Mouse (Mus musculus) adrenal gland, postnatal 36 days (tissue): ENCODE measurements at regions not wholly inside any gene's neighbourhood (a gene's known extent, or its start where the extent isn't known, plus 50 kb on each side); places are given as distances from the start of the nearest gene placed in this dataset.

Experiments used
- DNase-seq, 2 experiments: peaks; one replicate each; pipeline ENCODE4 v3.0.0; 2021; ENCODE audit warnings: mixed read lengths in 1 of 2

DNA sequence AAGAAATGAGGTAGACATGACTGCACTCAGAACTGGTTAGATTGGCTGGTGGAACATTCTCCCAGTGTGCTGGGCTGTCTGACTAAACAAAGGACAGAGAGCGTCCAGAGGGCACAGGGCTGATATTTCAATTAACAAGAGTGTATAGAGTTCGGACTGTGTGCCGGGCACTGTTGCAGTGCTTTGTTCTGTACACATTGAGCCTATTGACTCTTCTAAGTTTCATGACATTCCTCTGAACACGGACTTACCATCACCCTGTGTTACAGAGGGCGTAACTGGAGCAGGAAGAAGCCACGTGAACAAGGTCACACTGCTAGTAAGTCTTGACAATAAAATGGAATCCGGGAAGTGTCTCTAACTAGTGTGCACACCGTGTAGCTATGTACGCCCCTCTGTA, 92.1 kb upstream of the Barx2 start:
- no peak for DNase-seq

- DNase-seq: no peak
Observed at GRCm38 (mm10) chr9:32006350-32006749, 93.1 kb upstream of the Barx2 start.

DNA sequence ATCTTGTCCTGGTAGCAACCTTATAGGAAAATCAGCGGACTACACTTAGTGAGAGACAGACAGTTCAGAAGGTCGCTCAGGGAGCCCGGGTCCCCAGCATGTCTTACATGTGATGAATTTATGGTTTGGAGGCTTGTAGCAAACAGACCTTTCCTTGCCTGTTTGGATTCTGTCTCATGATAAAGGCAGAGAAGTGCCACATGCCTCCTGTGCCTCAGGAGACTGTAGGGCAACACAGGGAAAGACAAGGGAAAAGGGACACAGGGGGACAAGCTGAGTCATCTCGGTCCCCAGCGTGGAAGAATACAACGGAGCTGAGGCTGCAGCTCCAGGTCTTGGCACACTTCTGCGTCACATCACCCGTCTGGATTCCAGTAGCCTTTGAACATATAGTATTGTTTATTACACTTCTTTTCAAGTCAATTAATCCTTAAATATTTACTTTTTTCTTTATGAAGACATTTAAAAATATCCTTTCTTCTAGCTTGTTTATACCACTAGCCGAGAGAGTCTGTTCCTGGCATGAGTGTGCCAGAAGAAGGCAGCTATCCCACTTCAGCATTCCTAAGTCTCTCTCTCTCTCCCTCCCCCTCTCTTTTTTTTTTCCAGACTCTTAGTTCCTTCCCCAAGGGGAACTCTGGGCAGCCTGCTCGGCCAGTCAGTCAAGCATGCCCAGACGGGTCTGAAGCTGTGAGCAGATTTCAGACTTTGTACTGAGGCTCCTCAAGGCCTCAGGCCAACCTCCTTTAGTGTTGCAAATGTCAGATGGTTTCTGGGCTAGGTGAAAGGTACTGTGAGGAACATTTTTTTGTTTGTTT, 97.9 kb upstream of the Barx2 start:
- peak in 1 of 2 experiments; percentile 44 for DNase-seq

GRCm38 (mm10) chr9:32016286-32016685, 99.7 kb upstream of the Arhgap32 start:
- no peak for DNase-seq

GRCm38 (mm10) chr9:32018020-32018419, 97.9 kb upstream of the Arhgap32 start:
- no peak for DNase-seq

DNA sequence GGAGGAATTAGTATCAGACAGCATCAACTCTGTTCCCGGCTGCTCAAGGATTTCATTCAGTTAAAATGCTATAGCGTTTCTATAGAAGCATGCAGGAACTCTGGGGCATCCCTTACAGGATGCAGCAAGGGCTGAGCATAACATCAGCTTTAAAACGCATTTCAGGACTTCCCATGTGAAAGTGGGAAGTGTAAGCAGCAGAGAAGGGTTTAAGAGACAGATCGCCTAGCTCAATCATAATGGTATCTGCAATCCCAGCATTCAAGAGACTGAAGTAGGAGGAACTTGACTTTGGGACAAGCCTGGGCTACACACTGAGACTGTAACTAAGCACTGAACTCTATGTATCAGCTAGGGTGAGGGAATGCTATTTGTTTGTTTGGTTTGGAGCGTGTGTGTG, 96.2 kb upstream of the Arhgap32 start:
- DNase-seq: no peak

DNA sequence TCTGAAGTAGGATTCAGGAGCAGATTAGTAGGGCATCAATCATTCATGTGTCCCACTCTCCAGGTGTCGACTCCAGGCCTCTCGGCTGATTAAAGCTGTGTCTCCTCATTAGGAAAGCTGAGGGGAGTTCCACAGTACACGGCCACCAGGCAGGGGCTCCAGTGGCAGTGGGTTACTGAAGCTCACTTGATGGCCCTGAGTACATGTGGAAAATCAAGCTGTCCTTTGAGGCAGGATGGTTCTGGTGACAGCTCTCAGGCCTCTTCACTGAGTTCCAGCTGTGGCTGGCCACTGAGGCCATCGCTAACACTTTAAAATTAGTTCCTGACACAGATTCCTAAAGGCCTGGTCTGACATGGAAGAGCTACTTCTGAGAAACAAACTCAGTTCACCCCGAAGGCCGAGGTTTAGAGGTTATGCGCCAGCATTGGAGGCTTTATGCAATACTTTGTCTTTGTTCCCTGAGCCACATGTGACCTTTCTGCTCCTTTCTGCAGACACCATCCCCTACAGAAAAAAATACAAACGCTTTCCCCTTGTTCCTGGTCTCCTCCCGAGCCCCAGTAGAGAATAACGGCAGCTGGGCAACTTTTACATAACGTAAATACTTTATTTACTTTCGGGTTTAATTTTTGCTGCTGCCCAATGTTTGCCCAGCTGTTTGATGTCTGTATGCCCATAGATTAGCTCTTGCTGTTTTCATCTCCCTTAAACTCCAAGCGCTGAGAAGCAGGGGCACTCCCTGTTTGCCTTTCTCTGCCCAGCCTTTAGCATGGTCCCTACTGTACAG, 94.8 kb upstream of the Arhgap32 start:
- peak in 1 of 2 experiments; percentile 38 for DNase-seq

DNA sequence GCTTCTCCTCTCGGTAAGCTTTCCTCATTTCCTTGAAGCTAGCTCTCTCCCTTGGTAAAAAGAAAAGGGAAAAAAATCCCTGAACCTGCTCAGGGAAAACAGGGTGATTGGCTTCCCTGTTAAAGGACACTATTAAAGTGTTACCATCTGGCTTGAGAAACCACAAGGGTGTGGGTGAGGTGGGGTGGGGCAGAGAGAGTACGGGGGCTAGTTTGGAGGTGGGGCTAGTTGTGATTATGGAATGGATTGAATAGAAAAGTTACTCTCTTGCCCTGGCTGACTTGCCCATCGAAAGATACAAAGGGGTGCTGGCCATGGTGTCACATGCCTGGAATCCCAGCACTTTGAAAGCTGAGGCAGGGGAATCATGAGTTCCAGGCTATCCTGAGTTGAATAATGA, 94.2 kb upstream of the Arhgap32 start:
- DNase-seq: no peak

DNA sequence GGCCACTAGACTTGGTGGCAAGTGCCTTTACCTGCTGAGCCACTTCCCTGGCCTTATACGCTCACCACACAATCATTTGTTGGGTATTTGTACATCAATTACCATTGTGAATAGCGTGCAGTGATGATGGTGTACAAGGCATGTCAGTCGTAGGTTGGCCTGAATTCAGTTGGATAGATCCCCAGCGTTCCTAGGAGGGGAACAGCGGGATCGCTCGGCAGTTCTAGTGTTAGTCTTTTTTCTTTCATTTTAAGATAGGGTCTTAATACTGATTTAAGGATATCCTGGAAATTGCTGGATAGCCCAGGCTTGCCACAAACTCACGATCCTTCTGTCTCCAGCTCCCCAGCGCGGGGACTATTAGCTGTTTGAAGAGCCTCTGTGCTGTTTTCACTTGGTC, 92.9 kb upstream of the Arhgap32 start:
- DNase-seq: no peak

GRCm38 (mm10) chr9:32024767-32025166, 91.2 kb upstream of the Arhgap32 start:
- no peak for DNase-seq

GRCm38 (mm10) chr9:32027962-32028361, 88.0 kb upstream of the Arhgap32 start:
- peak; percentile 53 to 73 for DNase-seq

DNA sequence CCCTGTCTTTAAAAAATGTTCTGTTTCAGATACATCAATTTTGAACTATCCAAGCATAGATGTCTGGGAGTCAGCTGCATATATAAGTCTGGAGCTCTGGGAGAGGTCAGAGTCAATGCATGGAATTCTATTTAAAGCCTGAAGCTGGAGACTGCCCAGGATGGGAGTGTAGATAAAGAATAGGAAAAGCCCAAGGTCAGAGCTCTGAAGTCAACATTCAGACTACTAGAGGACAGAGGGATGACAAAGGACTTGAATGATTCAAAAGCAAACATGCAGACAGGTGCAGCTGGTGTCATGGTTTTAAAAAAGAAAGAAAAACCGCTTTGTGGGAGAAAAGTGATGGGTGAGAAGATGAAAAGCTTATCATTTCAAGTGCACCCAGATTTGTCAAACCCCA, 86.9 kb upstream of the Arhgap32 start:
- DNase-seq: no peak

- peak; percentile 32 to 46 for DNase-seq
Observed at GRCm38 (mm10) chr9:32029786-32030185, 86.2 kb upstream of the Arhgap32 start.

GRCm38 (mm10) chr9:32030203-32030602, 85.7 kb upstream of the Arhgap32 start:
- no peak for DNase-seq

DNA sequence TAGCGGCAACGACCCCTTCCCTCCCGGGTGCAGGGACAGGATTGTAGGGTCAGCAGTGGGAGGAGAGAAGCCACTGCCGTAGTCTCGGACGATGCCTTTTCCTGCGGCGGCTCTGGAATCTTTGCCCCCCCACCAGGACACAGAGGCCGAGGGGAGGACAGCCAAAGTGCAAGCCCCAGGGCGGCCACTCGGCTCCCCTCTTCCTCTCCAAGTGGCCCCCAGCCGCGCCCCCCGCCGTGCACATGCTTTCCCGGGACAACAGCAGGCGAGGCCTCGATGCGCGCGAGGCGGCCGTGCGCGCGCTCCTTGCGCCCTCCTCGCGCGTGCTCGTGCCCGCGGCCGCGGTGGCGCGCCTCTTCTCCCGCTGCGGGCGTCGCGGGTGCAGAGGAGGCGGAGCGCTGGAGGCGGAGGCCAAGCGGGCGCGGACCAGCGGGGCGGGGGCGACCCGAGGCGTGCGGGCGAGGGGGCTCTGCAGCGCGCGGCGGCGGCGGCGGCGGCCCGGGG, 83.9 kb upstream of the Arhgap32 start:
- DNase-seq: peak; percentile 90 to 95

DNA sequence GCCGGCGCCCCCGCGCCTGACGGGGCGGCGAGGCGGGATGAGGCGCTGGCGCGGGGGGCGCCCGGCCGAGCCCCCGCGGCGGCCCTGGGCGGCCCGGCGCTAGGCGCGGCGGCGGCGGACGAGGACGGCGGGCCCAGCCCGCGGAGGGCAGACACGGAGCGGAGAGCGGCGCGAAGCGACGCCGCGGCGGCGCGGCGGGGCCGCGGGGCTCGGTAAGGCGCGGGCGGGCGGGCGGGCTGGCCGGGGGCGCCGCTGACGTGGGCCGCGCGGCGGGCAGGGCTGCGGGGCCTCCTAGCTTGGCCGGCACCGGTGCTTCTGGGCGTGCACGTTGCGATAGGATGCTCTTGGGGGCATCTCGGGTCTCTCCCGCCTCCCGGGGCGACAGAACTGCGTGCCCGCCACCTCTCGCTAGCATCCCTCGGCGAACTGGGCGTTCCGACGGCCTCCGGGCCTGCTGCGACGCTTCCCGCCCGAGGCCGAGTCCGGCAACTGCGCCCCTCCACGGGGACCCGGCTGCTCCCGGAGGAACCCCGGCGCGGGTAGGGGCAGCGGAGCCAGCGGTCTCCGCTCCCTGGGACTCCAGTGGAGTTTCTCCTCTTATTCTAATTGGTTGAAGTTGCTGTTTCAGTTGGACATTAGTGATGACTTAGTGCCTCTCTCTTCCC, 83.3 kb upstream of the Arhgap32 start:
- peak; percentile 68 to 73 for DNase-seq

DNA sequence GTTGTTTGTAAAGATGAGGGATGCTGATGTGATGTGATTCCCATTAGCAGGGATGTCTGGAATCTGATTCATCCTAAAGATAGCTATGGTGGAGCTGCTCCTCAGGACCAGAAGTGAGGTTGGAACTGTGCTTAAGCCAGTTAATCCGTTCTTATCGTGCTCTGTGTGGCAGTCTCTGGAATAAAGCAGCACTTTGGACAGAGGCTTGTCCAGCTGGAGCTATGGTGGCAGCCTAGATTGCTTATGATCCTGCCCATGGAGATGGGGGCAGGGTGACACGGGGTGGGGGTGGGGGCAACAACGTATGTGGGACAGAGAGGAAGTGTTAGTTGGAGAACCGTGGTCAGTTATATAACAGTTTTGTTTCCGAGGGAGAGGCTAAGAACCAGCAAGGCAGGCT, 82.0 kb upstream of the Arhgap32 start:
- DNase-seq: no peak

DNA sequence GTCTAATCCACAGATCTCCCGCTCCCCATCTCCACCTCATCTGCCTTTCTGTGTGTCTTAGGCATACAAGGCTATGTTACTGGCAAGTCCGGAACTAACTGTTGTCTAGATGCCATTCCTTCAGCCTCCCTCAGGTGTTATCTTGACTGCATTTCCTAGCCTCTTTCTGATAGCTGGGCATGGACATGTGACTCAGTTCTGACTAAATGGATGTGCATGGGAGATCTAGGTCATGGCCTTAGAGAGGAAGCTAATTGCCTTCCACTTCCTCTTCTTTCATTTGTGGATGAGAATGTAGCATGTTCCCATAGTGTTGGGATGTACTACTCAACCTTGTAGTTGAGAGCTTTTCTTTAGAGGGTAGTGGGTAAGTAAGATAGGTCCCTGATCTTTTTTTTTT, 75.9 kb upstream of the Arhgap32 start:
- DNase-seq: no peak

- DNase-seq: no peak
Observed at GRCm38 (mm10) chr9:32043344-32043743, 72.6 kb upstream of the Arhgap32 start.

- no peak for DNase-seq
Observed at GRCm38 (mm10) chr9:32046791-32047190, 69.1 kb upstream of the Arhgap32 start.

- peak in 1 of 2 experiments; percentile 18 for DNase-seq
Observed at GRCm38 (mm10) chr9:32048941-32049340, 67.0 kb upstream of the Arhgap32 start.

- DNase-seq: no peak
Observed at GRCm38 (mm10) chr9:32049546-32049945, 66.4 kb upstream of the Arhgap32 start.
